Mouse (Mus musculus) kidney, adult 2 months (tissue): ENCODE measurements around the gene Nynrin. TPM values are rescaled to one million over a fixed set of nuclear protein-coding genes. Genes with fewer than 3 reads are reported as not detected.

ENCODE experiments used
- DNase-seq: peaks from one replicate; pipeline ENCODE4 v3.0.0; 2021
- H3K27ac ChIP-seq: fragments of 200-500 bp; 2 replicates; pipeline ENCODE4 v1.5.1; 2012; ENCODE audit warnings: low read depth, low read length, control low read depth, inconsistent platforms; ENCODE audit not compliant: insufficient read depth
- H3K27me3 ChIP-seq: fragments of 200-500 bp; replicated peaks from 2 replicates; pipeline ENCODE4 v1.6.1; 2012; ENCODE audit warnings: mild to moderate bottlenecking, moderate library complexity, low read length, inconsistent platforms; ENCODE audit not compliant: control insufficient read depth, insufficient read depth
- H3K36me3 ChIP-seq: fragments of 200-500 bp; 2 replicates; pipeline ENCODE4 v1.6.1; 2012; ENCODE audit warnings: mild to moderate bottlenecking, moderate library complexity, low read length, inconsistent platforms; ENCODE audit not compliant: control insufficient read depth, insufficient read depth
- H3K4me1 ChIP-seq: fragments of 200-500 bp; 2 replicates; pipeline ENCODE4 v1.6.1; 2011; ENCODE audit warnings: low read length; ENCODE audit not compliant: control insufficient read depth, insufficient read depth
- H3K4me3 ChIP-seq: fragments of 200-500 bp; 2 replicates; pipeline ENCODE4 v1.5.1; 2011; ENCODE audit warnings: mild to moderate bottlenecking, low read depth, low read length, control low read depth; ENCODE audit not compliant: insufficient read depth
- CTCF ChIP-seq: fragments of 200-500 bp; conservative IDR thresholded peaks from 2 replicates; pipeline ENCODE4 v1.5.1; 2011; ENCODE audit warnings: low read depth, mild to moderate bottlenecking, control low read depth, low read length, moderate library complexity, mixed read lengths; ENCODE audit not compliant: insufficient read depth, insufficient read length
- POLR2A ChIP-seq: fragments of 200-500 bp; IDR thresholded peaks from one replicate; pipeline ENCODE4 v1.6.1; 2011; ENCODE audit warnings: low read depth, low read length, control low read depth
- WGBS: fragments of 180-500 bp; shearing (Covaris S2); methylation state at CpG from one replicate; pipeline ENCODE4 v1.1.7; 2018; 5-methylcytosine and 5-hydroxymethylcytosine counted together
- polyA plus RNA-seq: library from polyadenylated mRNA; depleted of rRNA; stranded (reverse); fragments of >200 nt; gene quantifications from 2 replicates; pipeline ENCODE4 v1.2.3, GENCODE M21; 2012; rRNA removed

Nynrin gene
- polyA plus RNA-seq, result 6.6 and 7.6 TPM in 2 replicates

DNA sequence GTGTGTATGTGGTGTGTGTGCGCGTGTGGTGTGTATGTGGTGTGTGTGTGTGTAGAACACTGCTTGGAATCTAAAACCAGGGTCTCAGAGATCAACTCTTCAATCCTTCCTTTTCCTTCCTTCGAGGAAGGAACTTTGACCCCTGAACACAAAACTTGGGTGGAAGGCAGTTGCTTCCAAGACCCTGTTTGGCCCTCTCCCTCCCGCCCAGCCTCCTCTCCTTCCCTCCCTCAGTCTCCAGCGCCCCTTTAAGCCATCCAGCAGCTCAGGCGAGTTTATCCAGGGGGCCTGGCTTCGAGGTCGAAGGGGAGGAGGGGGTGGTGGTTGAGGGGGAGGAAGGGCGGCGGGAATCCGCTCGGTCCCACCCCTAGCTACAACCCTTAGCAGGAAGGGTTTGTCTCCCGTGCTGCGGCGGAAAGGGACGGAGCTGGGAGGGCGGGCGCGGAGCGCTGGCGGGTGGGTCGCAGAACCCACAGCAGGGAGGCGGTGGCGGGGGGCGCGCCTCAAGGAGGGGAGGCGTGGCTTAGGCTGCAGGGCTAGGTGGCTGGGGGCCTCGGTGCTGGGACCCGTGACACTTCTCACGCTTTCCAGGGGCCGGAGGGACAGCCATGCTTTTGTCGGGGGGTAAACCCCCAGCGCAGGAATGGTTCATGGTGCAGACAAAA is at the start of gene Nynrin:
Nynrin (plus strand) TSS at position 390 of the 665 bp plus-strand sequence.
- 6% methylated on average over 29 of the region's 33 CpGs for WGBS
- Histone ChIP-seq H3K27me3 (no peaks in the 10 kb centered on the region), H3K36me3 (no peaks in the 10 kb centered on the region), H3K27ac (peak within 1 kb of the TSS; percentile 22), H3K4me1 (peaks cover 8% of the 10 kb centered on the region; the same call in 1 of the 2 replicates), H3K4me3 (peak within 1 kb of the TSS; percentile 70)
- DNase-seq, result peak; percentile 69
- TF ChIP-seq CTCF (no peak), POLR2A (no peak)

DNA sequence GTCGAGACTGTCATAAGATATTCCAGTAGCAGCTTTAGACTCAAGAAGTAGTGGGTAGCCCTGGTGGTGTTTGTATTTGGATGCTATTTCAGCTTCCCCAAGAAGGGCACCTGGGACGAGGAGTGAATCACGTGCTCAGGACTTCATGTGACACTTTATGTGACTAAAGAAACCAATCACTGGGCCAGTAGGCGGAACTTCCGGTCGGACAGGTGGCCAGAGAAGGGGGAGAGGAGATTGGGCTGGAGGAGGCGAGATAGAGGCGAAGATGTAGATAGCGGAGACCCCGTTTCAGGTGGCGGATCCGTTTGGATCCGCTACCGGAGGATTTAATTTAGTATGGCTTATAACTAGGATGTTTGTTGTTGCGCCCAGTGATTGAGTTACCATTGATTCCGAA is 38.9 kb upstream of the Nynrin start:
- Histone ChIP-seq H3K27ac (peak overlapping the region; percentile 24; the same call in 1 of the 2 replicates), H3K4me3 (peak overlapping the region; percentile 65), H3K4me1 (no peaks in the 10 kb centered on the region), H3K36me3 (no peaks in the 10 kb centered on the region), H3K27me3 (no peaks in the 10 kb centered on the region)
- TF ChIP-seq POLR2A (no peak), CTCF (no peak)
- 18% methylated on average over 16 of the region's 16 CpGs for WGBS
- DNase-seq, result peak; percentile 91

DNA sequence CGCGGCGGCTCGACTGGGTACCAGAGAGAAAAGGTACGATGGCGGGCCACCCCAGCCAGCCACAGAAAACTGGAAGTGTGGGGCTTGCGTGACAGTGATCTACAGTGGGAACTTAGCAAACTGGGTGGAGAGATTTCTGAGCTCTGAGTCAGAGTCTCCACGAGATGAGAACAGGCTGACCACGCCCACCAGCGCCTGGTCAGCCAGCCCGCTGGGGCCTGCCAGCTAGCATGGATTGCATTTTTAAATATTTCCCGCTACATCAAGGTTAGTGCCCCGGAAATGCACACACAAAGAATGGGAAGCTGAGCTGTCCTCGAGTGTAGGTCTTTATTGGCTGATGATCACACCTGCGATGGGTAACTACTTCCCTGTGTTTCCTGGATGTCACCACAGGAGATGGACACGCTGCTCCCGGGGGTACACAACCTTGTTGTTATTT is 38.5 kb upstream of the Nynrin start:
- Histone ChIP-seq H3K4me1 (no peaks in the 10 kb centered on the region), H3K4me3 (peak overlapping the region; percentile 65), H3K27me3 (no peaks in the 10 kb centered on the region), H3K27ac (peak overlapping the region; percentile 24; the same call in 1 of the 2 replicates), H3K36me3 (no peaks in the 10 kb centered on the region)
- TF ChIP-seq CTCF, result no peak
- no peak for TF ChIP-seq POLR2A
- 18% methylated on average over 17 of the region's 17 CpGs for WGBS
- peak; percentile 78 for DNase-seq

DNA sequence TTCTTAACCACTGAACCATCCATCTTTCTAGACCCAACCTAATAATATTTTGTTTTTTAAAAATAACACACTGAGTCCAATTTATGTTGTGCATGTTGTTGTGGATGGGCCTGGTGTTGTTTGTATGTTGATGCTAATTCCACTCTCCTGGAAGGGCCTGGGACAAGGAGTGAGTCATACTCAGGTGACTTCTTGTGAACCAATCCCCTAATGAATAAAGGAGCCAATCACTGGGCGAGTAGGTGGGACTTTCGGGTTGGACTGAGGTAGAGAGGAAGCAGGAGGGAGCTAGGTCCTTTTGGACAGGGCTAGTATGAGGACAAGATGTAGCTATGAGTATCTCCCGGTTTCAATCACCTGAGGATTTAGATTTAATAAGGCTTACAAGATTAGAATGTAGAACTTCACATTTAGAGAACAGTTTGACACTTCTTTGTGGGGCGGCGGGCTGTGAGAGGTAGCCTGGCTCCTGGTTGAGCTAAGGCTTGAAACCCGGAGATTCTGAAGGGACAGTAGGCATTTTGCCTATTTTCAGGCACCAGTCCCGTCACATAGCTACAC is 33.9 kb upstream of the Nynrin start:
- Histone ChIP-seq H3K27me3 (peaks cover 2% of the 10 kb centered on the region), H3K36me3 (no peaks in the 10 kb centered on the region), H3K27ac (no peak overlapping the region), H3K4me3 (no peak overlapping the region), H3K4me1 (no peaks in the 10 kb centered on the region)
- no peak for TF ChIP-seq CTCF
- no peak for TF ChIP-seq POLR2A
- no peak for DNase-seq
- 87% methylated on average over 7 of the region's 7 CpGs for WGBS

DNA sequence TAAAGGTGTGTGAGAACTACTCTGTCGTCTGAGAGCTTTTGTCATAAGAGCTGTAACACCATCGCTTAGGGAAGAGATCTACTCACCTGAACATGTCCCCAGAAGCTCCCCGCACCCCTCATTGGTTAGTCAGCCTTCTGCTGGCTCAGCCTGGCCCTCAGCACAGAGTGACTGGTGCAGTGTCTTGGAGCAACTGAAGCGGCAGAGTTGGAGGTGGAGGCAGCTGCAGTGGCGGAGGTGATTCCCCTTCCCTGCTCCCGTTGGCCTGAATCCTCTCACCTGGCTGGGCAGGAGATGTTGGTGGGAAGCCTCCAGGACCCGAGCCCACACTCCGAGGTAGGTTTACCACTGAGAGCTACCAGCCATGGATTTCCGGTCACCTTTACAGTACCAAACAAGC is 33.2 kb upstream of the Nynrin start:
- no peaks in the 10 kb centered on the region for H3K36me3 ChIP-seq
- no peak for TF ChIP-seq POLR2A
- TF ChIP-seq CTCF, result no peak
- no peak overlapping the region for H3K4me3 ChIP-seq
- H3K27me3 ChIP-seq, result peaks cover 2% of the 10 kb centered on the region
- DNase-seq, result no peak
- 86% methylated on average over 9 of the region's 9 CpGs for WGBS
- no peaks in the 10 kb centered on the region for H3K4me1 ChIP-seq
- no peak overlapping the region for H3K27ac ChIP-seq

DNA sequence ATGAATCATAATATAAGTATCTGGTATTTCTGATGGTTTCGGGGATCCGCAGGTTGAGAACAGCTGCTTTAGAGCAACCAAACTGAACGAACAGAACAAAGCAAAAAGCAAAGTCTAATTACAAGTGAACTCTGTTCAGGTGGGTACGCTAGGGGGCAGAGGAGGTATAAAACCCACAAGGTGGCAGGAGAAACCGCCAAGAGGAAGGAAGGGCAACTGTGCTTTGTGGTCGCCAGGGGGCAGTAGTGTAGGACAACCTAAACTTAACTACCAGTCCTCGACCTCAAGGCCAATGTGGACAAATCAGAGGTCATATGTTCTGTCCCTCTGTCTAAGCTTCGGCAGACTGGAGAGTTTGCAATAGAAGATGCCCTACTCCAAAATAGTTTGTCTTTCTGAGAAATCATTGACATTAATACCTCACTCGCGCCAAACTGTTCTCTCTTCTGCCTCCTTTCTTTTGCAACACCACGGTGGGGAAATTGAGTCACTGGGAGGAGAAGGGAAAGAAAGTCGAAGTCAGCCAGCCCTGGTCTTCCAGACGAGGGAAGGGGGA is 31.3 kb upstream of the Nynrin start:
- peak; percentile 88 for DNase-seq
- H3K4me3 ChIP-seq, result peak overlapping the region; percentile 46; the same call in 1 of the 2 replicates
- no peaks in the 10 kb centered on the region for H3K4me1 ChIP-seq
- TF ChIP-seq POLR2A (no peak), CTCF (peak; percentile 100; the same call in 1 of the 2 replicates)
- 3% methylated on average over 13 of the region's 13 CpGs for WGBS
- peaks cover 2% of the 10 kb centered on the region for H3K27me3 ChIP-seq
- no peak overlapping the region for H3K27ac ChIP-seq
- no peaks in the 10 kb centered on the region for H3K36me3 ChIP-seq
